Mouse (Mus musculus) stomach, embryonic 14.5 days (tissue): ENCODE results near the gene Hist1h4k. TPM values are rescaled to one million over a fixed set of nuclear protein-coding genes. Genes with fewer than 3 reads are reported as not detected.

Experiments
- ATAC-seq: fragments of 200-750 bp; cut with Nextera tagmentation; 2 replicates; pipeline ENCODE4 v1.8.0; 2017; ENCODE audit warnings: low read depth, moderate TSS enrichment; ENCODE audit not compliant: insufficient number of reproducible peaks, insufficient read depth, low FRiP score
- H3K27ac ChIP-seq: fragments of 300-500 bp; sonication (generic); 2 replicates; pipeline ENCODE4 v1.5.1; 2014; ENCODE audit warnings: mild to moderate bottlenecking, low read length, moderate library complexity, mixed read lengths
- H3K27me3 ChIP-seq: fragments of 300-500 bp; sonication (generic); 2 replicates; pipeline ENCODE4 v1.6.1; 2014; ENCODE audit warnings: low read length, control low read depth, mixed read lengths; ENCODE audit not compliant: control insufficient read depth, insufficient read depth
- H3K36me3 ChIP-seq: fragments of 300-500 bp; sonication (generic); 2 replicates; pipeline ENCODE4 v1.6.1; 2014; ENCODE audit warnings: mild to moderate bottlenecking, control low read depth, low read length, moderate library complexity, mixed read lengths; ENCODE audit not compliant: control insufficient read depth, insufficient read depth
- H3K4me1 ChIP-seq: fragments of 300-500 bp; sonication (generic); 2 replicates; pipeline ENCODE4 v1.6.1; 2014; ENCODE audit warnings: low read length, control low read depth, mixed read lengths; ENCODE audit not compliant: control insufficient read depth, insufficient read depth
- H3K4me2 ChIP-seq: fragments of 300-500 bp; sonication (generic); replicated peaks from 2 replicates; pipeline ENCODE4 v1.6.1; 2014; ENCODE audit warnings: low read depth, low read length, control low read depth
- H3K4me3 ChIP-seq: fragments of 300-500 bp; sonication (generic); 2 replicates; pipeline ENCODE4 v1.5.1; 2014; ENCODE audit warnings: low read depth, low read length, control low read depth
- H3K9ac ChIP-seq: fragments of 300-500 bp; sonication (generic); replicated peaks from 2 replicates; pipeline ENCODE4 v1.6.1; 2014; ENCODE audit warnings: low read depth, mild to moderate bottlenecking, control low read depth, low read length, moderate library complexity, mixed read lengths
- H3K9me3 ChIP-seq: fragments of 300-500 bp; sonication (generic); 2 replicates; pipeline ENCODE4 v1.6.1; 2016; ENCODE audit warnings: low read depth, low read length, control low read depth; ENCODE audit not compliant: control insufficient read depth
- WGBS: fragments of 180-500 bp; shearing (Covaris S2); extraction: QIAGEN DNeasy Blood & Tissue Kit; methylation state at CpG from one replicate; pipeline ENCODE4 v1.1.7; 2014; 5-methylcytosine and 5-hydroxymethylcytosine counted together
- microRNA-seq: library from miRNA; unstranded; fragments of <30 nt; microRNA quantifications from one replicate; pipeline ENCODE4, GENCODE M21; 2016
- polyA plus RNA-seq: library from polyadenylated mRNA; unstranded; fragments of >200 nt; fragmentation: Nextera tagmentation; extraction: Ambion mirVana; gene quantifications from 2 replicates; pipeline ENCODE4 v1.2.1, GENCODE M21; 2014

The Hist1h4k gene
- polyA plus RNA-seq, 1 experiment from 2014 or later = 13.1 TPM

- H3K27ac ChIP-seq = peak overlapping the region; percentile 74
- H3K27me3 ChIP-seq = no peaks in the 10 kb centered on the region
- H3K4me2 ChIP-seq = peak overlapping the region; percentile 53; the same call in 1 of the 2 replicates
- under 1% methylated on average over 32 of the region's 32 CpGs for WGBS
- peak overlapping the region; percentile 45; the same call in 1 of the 2 replicates for H3K9ac ChIP-seq
- peak; percentile 85 for ATAC-seq
- peaks cover 4% of the 10 kb centered on the region; the same call in 1 of the 2 replicates for H3K4me1 ChIP-seq
- no peaks in the 10 kb centered on the region for H3K36me3 ChIP-seq
- H3K9me3 ChIP-seq = no peaks in the 10 kb centered on the region
- H3K4me3 ChIP-seq = peak overlapping the region; percentile 68
Observed at GRCm38 (mm10) chr13:21710031-21710711, 40.1 kb downstream of the Hist1h4k start.

GRCm38 (mm10) chr13:21706669-21707068 lies 43.6 kb downstream of the Hist1h4k start:
- Histone ChIP-seq H3K4me1 (no peaks in the 10 kb centered on the region), H3K4me2 (no peak overlapping the region), H3K27ac (no peak overlapping the region), H3K36me3 (no peaks in the 10 kb centered on the region), H3K27me3 (no peaks in the 10 kb centered on the region), H3K4me3 (no peak overlapping the region), H3K9me3 (no peaks in the 10 kb centered on the region), H3K9ac (no peak overlapping the region)
- 73% methylated on average over 4 of the region's 4 CpGs for WGBS
- no peak for ATAC-seq

Small RNAs within 50 kb of the gene (microRNA-seq; reads per million reads assigned to microRNA genes)
- not detected for gene Gm44346
- gene Gm44357 = not detected
- gene Gm44367 = not detected
- not detected for gene Gm44454

Other genes with a start within 250 kb of the Hist1h4k start
- gene Gm11273, start 249.1 kb downstream of the Hist1h4k start, polyA plus RNA-seq = 6.7 and 7.5 TPM in 2 replicates
- 11.5 and 11.6 TPM in 2 replicates for gene Zkscan8, start 219.4 kb downstream of the Hist1h4k start, polyA plus RNA-seq
- gene Olfr1366, start 207.7 kb downstream of the Hist1h4k start, polyA plus RNA-seq = 0.07 and 0.28 TPM in 2 replicates
- 0.06 TPM in 1 of 2 replicates, not detected in the other for gene Olfr1535, start 190.6 kb downstream of the Hist1h4k start, polyA plus RNA-seq
- not detected in 2 replicates for gene Olfr1364, start 168.7 kb downstream of the Hist1h4k start, polyA plus RNA-seq
- gene Olfr1362, start 136.5 kb downstream of the Hist1h4k start, polyA plus RNA-seq = not detected in 2 replicates
- not detected in 2 replicates for gene Olfr11, start 108.0 kb downstream of the Hist1h4k start, polyA plus RNA-seq
- not detected in 2 replicates for gene Olfr1361, start 87.1 kb downstream of the Hist1h4k start, polyA plus RNA-seq
- gene Olfr1360, start 73.1 kb downstream of the Hist1h4k start, polyA plus RNA-seq = not detected in 2 replicates
- gene Olfr1359, start 52.4 kb downstream of the Hist1h4k start, polyA plus RNA-seq = not detected in 2 replicates
- 3.7 and 4.3 TPM in 2 replicates for gene Hist1h2bl, start 34.4 kb downstream of the Hist1h4k start, polyA plus RNA-seq
- 8.8 and 36.0 TPM in 2 replicates for gene Hist1h2ai, start 34.1 kb downstream of the Hist1h4k start, polyA plus RNA-seq
- gene Hist1h3h, start 32.8 kb downstream of the Hist1h4k start, polyA plus RNA-seq = 9.0 and 13.1 TPM in 2 replicates
- 3.1 TPM in 2 replicates for gene Hist1h2bm, start 28.5 kb downstream of the Hist1h4k start, polyA plus RNA-seq
- 4.1 and 4.5 TPM in 2 replicates for gene Hist1h4j, start 15.4 kb downstream of the Hist1h4k start, polyA plus RNA-seq
- 10.1 and 13.3 TPM in 2 replicates for gene Hist1h2ak, start 3.3 kb upstream of the Hist1h4k start, polyA plus RNA-seq
- gene Hist1h2bn, start 3.6 kb upstream of the Hist1h4k start, polyA plus RNA-seq = 3.1 and 5.0 TPM in 2 replicates
- gene Hist1h1b, start 30.1 kb upstream of the Hist1h4k start, polyA plus RNA-seq = 14.8 and 20.1 TPM in 2 replicates
- gene Hist1h3i, start 32.9 kb upstream of the Hist1h4k start, polyA plus RNA-seq = 166 and 187 TPM in 2 replicates
- 11.4 TPM in 1 of 2 replicates, not detected in the other for gene Hist1h2an, start 36.7 kb upstream of the Hist1h4k start, polyA plus RNA-seq
- 1.4 and 1.8 TPM in 2 replicates for gene Hist1h2bp, start 37.0 kb upstream of the Hist1h4k start, polyA plus RNA-seq
- gene Hist1h2bq, start 59.7 kb upstream of the Hist1h4k start, polyA plus RNA-seq = 17.5 and 19.7 TPM in 2 replicates
- not detected in 2 replicates for gene Hist1h2ao, start 60.0 kb upstream of the Hist1h4k start, polyA plus RNA-seq
- gene Hist1h4m, start 61.2 kb upstream of the Hist1h4k start, polyA plus RNA-seq = not detected in 2 replicates
- gene Hist1h4n, start 81.7 kb upstream of the Hist1h4k start, polyA plus RNA-seq = 18.2 and 28.4 TPM in 2 replicates
- gene Hist1h2ap, start 83.0 kb upstream of the Hist1h4k start, polyA plus RNA-seq = 3,565 and 4,516 TPM in 2 replicates
- gene Hist1h2br, start 83.2 kb upstream of the Hist1h4k start, polyA plus RNA-seq = 24.3 and 25.5 TPM in 2 replicates
- gene Zfp184, start 194.6 kb upstream of the Hist1h4k start, polyA plus RNA-seq = 16.5 and 16.8 TPM in 2 replicates
- not detected in 2 replicates for gene Pom121l2, start 230.7 kb upstream of the Hist1h4k start, polyA plus RNA-seq